In genomic region chr5:91517480-91518301, GRCm38 (mm10) we compare ENCODE assay signal across 8 mouse cellular contexts. TPM values are rescaled to one million over a fixed set of nuclear protein-coding genes. Genes with fewer than 3 reads are reported as not detected.
DNase-seq lines count a peak whose midpoint lies in the region; ATAC-seq lines count a peak whose summit lies in the region.

TSS of gene Parm1 (plus strand) at chr5:91517615.

- 0 out of 2 replicates have a peak within 1 kb of the TSS, but pooled peaks have one; percentile 47 for H3K27ac ChIP-seq in brown adipose tissue, adult 24 weeks (replicated peaks; ENCODE audit: low read depth, low read length)
- H3K27ac ChIP-seq in forebrain, embryonic 11.5 days (ENCODE audit: low read depth, low read length) = no peak within 1 kb of the TSS
- peak within 1 kb of the TSS; percentile 76 for H3K27ac ChIP-seq in heart, embryonic 15.5 days
- no peak within 1 kb of the TSS for H3K27ac ChIP-seq in liver, embryonic 13.5 days

- H3K4me3 ChIP-seq in brown adipose tissue, adult 24 weeks (ENCODE audit: insufficient read depth, low read depth, low read length) = peak within 1 kb of the TSS; percentile 58
- peak within 1 kb of the TSS; percentile 42 for H3K4me3 ChIP-seq in forebrain, embryonic 11.5 days (ENCODE audit: low read depth, low read length)
- H3K4me3 ChIP-seq in heart, embryonic 15.5 days = peak within 1 kb of the TSS; percentile 78
- H3K4me3 ChIP-seq in liver, embryonic 13.5 days (replicated peaks) = peak within 1 kb of the TSS; percentile 56

- under 1% methylated on average over 48 of the region's 48 CpGs for WGBS in forebrain, embryonic 11.5 days
- 1% methylated on average over 47 of the region's 48 CpGs for WGBS in heart, embryonic 15.5 days
- under 1% methylated on average over 48 of the region's 48 CpGs for WGBS in liver, embryonic 13.5 days (ENCODE audit: insufficient replicate concordance)

- no peaks in the 10 kb centered on the region for H3K36me3 ChIP-seq in forebrain, embryonic 11.5 days (ENCODE audit: control insufficient read depth, insufficient read depth, low read length)
- H3K36me3 ChIP-seq in heart, embryonic 15.5 days = no peaks in the 10 kb centered on the region
- H3K36me3 ChIP-seq in liver, embryonic 13.5 days = no peaks in the 10 kb centered on the region

- peaks cover 8% of the 10 kb centered on the region; the same call in 1 of the 2 replicates for H3K27me3 ChIP-seq in forebrain, embryonic 11.5 days (ENCODE audit: control insufficient read depth, insufficient read depth, low read length)
- H3K27me3 ChIP-seq in heart, embryonic 15.5 days = no peaks in the 10 kb centered on the region
- H3K27me3 ChIP-seq in liver, embryonic 13.5 days = peaks cover 21% of the 10 kb centered on the region

- peak within 1 kb of the TSS; percentile 92 for H3K4me2 ChIP-seq in forebrain, embryonic 11.5 days (ENCODE audit: low read depth, low read length, severe bottlenecking)
- H3K4me2 ChIP-seq in heart, embryonic 15.5 days = peak within 1 kb of the TSS; percentile 83
- H3K4me2 ChIP-seq in liver, embryonic 13.5 days = peak within 1 kb of the TSS; percentile 76

- peak; percentile 99 for ATAC-seq in forebrain, embryonic 11.5 days (replicated peaks; ENCODE audit: low FRiP score)
- peak; percentile 96 for ATAC-seq in heart, embryonic 15.5 days (replicated peaks; ENCODE audit: insufficient number of reproducible peaks, insufficient read depth, low FRiP score, low read depth)
- peak; percentile 94 for ATAC-seq in liver, embryonic 13.5 days (ENCODE audit: low read depth)

- DNase-seq in CD4-positive helper T cell, adult 2 months (ENCODE audit: low read depth, low spot score) = peak; percentile 28
- DNase-seq in forebrain, embryonic 11.5 days (ENCODE audit: low spot score) = peak; percentile 94
- DNase-seq in kidney, postnatal 25 days = peak; percentile 82 to 90
- DNase-seq in liver, embryonic 13.5 days = peak; percentile 46
- DNase-seq in neural tube, embryonic 10.5 days (ENCODE audit: extremely low spot score, low spot score) = peak; percentile 87
- DNase-seq in telencephalon, adult 2 months (ENCODE audit: low read depth, low spot score) = peak; percentile 56

- no peaks in the 10 kb centered on the region for H3K9me3 ChIP-seq in forebrain, embryonic 11.5 days (ENCODE audit: control insufficient read depth, low read length)
- H3K9me3 ChIP-seq in heart, embryonic 15.5 days (replicated peaks) = no peaks in the 10 kb centered on the region
- H3K9me3 ChIP-seq in liver, embryonic 13.5 days (replicated peaks) = no peaks in the 10 kb centered on the region

- H3K9ac ChIP-seq in forebrain, embryonic 11.5 days (ENCODE audit: low read length) = peak within 1 kb of the TSS; percentile 59
- H3K9ac ChIP-seq in heart, embryonic 15.5 days = peak within 1 kb of the TSS; percentile 75
- peak within 1 kb of the TSS; percentile 39; the same call in 1 of the 2 replicates for H3K9ac ChIP-seq in liver, embryonic 13.5 days

- H3K4me1 ChIP-seq in brown adipose tissue, adult 24 weeks (ENCODE audit: control insufficient read depth, insufficient read depth, insufficient read length, low read length) = no peaks in the 10 kb centered on the region
- H3K4me1 ChIP-seq in forebrain, embryonic 11.5 days (replicated peaks; ENCODE audit: control insufficient read depth, insufficient read depth, low read length) = peaks cover 8% of the 10 kb centered on the region; the same call in 1 of the 2 replicates
- peaks cover 26% of the 10 kb centered on the region for H3K4me1 ChIP-seq in heart, embryonic 15.5 days (replicated peaks)
- H3K4me1 ChIP-seq in liver, embryonic 13.5 days (replicated peaks) = peaks cover 19% of the 10 kb centered on the region

RNA-seq across cellular contexts. Expression of gene Parm1, which starts in this region (rescaled TPM):
- 163 and 186 TPM in 2 replicates for polyA plus RNA-seq in brown adipose tissue, adult 24 weeks (2012; ENCODE audit: insufficient read depth, insufficient read length, missing spikeins)
- 12.1 and 13.9 TPM in 2 replicates for polyA plus RNA-seq in forebrain, embryonic 11.5 days (2014; fragmentation: Nextera tagmentation; extraction: Ambion mirVana)
- polyA plus RNA-seq in heart, embryonic 15.5 days (2015; fragmentation: Nextera tagmentation; extraction: Ambion mirVana) = 27.1 and 29.7 TPM in 2 replicates
- 1.6 and 1.9 TPM in 2 replicates for polyA plus RNA-seq in liver, embryonic 13.5 days (2015; fragmentation: Nextera tagmentation; extraction: Ambion mirVana)

Comparison
In these comparisons a context has a peak if more than half of its experiments do, and no peak if none do; other contexts are left out.
1. DNase-seq: peak in every context shown above with its lines; median percentile 94 in forebrain, embryonic 11.5 days; 87 in neural tube, embryonic 10.5 days; 86 in kidney, postnatal 25 days; 56 in telencephalon, adult 2 months; 46 in liver, embryonic 13.5 days; 28 in CD4-positive helper T cell, adult 2 months.
2. H3K27ac ChIP-seq: peak in brown adipose tissue, adult 24 weeks (single experiment) and heart, embryonic 15.5 days (single experiment); none in forebrain, embryonic 11.5 days (single experiment) and liver, embryonic 13.5 days (single experiment).
3. Peak in every context shown above with its lines, with median percentiles within 50 percentile points of each other: H3K4me3 ChIP-seq, ATAC-seq, H3K4me2 ChIP-seq and H3K9ac ChIP-seq.